Mouse (Mus musculus): ENCODE results near the gene Pet100.
A peak's percentile ranks its signal among the peaks of the same experiment; 100 is the strongest.

The Pet100 gene

GRCm38 (mm10) chr8:3625445-3625844 is 4.1 kb downstream of the Pet100 start, which contains the start of gene Pcp2:
Gene Pcp2 (minus strand): TSS chr8:3625545.
- no peak for DNase-seq (ENCODE audit: low read depth, low spot score)

GRCm38 (mm10) chr8:3626971-3627370 is 5.6 kb downstream of the Pet100 start:
- DNase-seq (ENCODE audit: low read depth, low spot score): no peak

- peak; percentile 75 for DNase-seq (ENCODE audit: low read depth, low spot score)
Measured at GRCm38 (mm10) chr8:3628014-3628413, 6.7 kb downstream of the Pet100 start.

- peak; percentile 91 for DNase-seq (ENCODE audit: low read depth, low spot score)
Measured at GRCm38 (mm10) chr8:3630647-3631477, 9.5 kb downstream of the Pet100 start, which contains the start of gene Stxbp2. Gene Stxbp2 (plus strand): TSS chr8:3630955.

GRCm38 (mm10) chr8:3631478-3631875 is 10.1 kb downstream of the Pet100 start:
- peak; percentile 75 for DNase-seq (ENCODE audit: low read depth, low spot score)

- DNase-seq (ENCODE audit: low read depth, low spot score): peak; percentile 78
Measured at GRCm38 (mm10) chr8:3645804-3646203, 24.5 kb downstream of the Pet100 start.

GRCm38 (mm10) chr8:3646824-3647531 is 25.6 kb downstream of the Pet100 start:
- no peak for DNase-seq (ENCODE audit: low read depth, low spot score)

- DNase-seq (ENCODE audit: low read depth, low spot score): no peak
Measured at GRCm38 (mm10) chr8:3647561-3647960, 26.2 kb downstream of the Pet100 start.

- no peak for DNase-seq (ENCODE audit: low read depth, low spot score)
Measured at GRCm38 (mm10) chr8:3648268-3648667, 26.9 kb downstream of the Pet100 start.

- DNase-seq (ENCODE audit: low read depth, low spot score): no peak
Measured at GRCm38 (mm10) chr8:3648990-3649389, 27.6 kb downstream of the Pet100 start.

- no peak for DNase-seq (ENCODE audit: low read depth, low spot score)
Measured at GRCm38 (mm10) chr8:3652845-3653244, 31.5 kb downstream of the Pet100 start.

GRCm38 (mm10) chr8:3654726-3655508 is 33.6 kb downstream of the Pet100 start:
- no peak for DNase-seq (ENCODE audit: low read depth, low spot score)

GRCm38 (mm10) chr8:3655526-3655925 is 34.2 kb downstream of the Pet100 start, which contains the start of gene Retn:
Gene Retn (plus strand): TSS chr8:3655770.
- DNase-seq (ENCODE audit: low read depth, low spot score): no peak

GRCm38 (mm10) chr8:3656725-3657381 is 35.5 kb downstream of the Pet100 start:
- no peak for DNase-seq (ENCODE audit: low read depth, low spot score)

GRCm38 (mm10) chr8:3660889-3661288 is 39.5 kb downstream of the Pet100 start:
- DNase-seq (ENCODE audit: low read depth, low spot score): no peak

GRCm38 (mm10) chr8:3664405-3664804 is 43.1 kb downstream of the Pet100 start:
- DNase-seq (ENCODE audit: low read depth, low spot score): no peak

GRCm38 (mm10) chr8:3665507-3665906 is 44.2 kb downstream of the Pet100 start, which contains the start of gene Mcemp1:
Gene Mcemp1 (plus strand): TSS chr8:3665754.
- DNase-seq (ENCODE audit: low read depth, low spot score): no peak

GRCm38 (mm10) chr8:3670388-3670787 is 49.0 kb downstream of the Pet100 start:
- DNase-seq (ENCODE audit: low read depth, low spot score): no peak

GRCm38 (mm10) chr8:3671980-3672491 is 50.7 kb downstream of the Pet100 start, which contains the start of gene Fcor:
Gene Fcor (minus strand): TSS chr8:3672362.
- peak; percentile 89 for DNase-seq (ENCODE audit: low read depth, low spot score)

- DNase-seq (ENCODE audit: low read depth, low spot score): no peak
Measured at GRCm38 (mm10) chr8:3674671-3675070, 53.3 kb downstream of the Pet100 start.
